Mouse (Mus musculus) stomach, embryonic 14.5 days (tissue): ENCODE measurements around the gene Arhgef3. TPM values are rescaled to one million over a fixed set of nuclear protein-coding genes. Genes with fewer than 3 reads are reported as not detected.

ENCODE experiments used
- ATAC-seq: fragments of 200-750 bp; cut with Nextera tagmentation; 2 replicates; pipeline ENCODE4 v1.8.0; 2017; ENCODE audit warnings: low read depth, moderate TSS enrichment; ENCODE audit not compliant: insufficient number of reproducible peaks, insufficient read depth, low FRiP score
- H3K27ac ChIP-seq: fragments of 300-500 bp; sonication (generic); 2 replicates; pipeline ENCODE4 v1.5.1; 2014; ENCODE audit warnings: mild to moderate bottlenecking, low read length, moderate library complexity, mixed read lengths
- H3K27me3 ChIP-seq: fragments of 300-500 bp; sonication (generic); 2 replicates; pipeline ENCODE4 v1.6.1; 2014; ENCODE audit warnings: low read length, control low read depth, mixed read lengths; ENCODE audit not compliant: control insufficient read depth, insufficient read depth
- H3K36me3 ChIP-seq: fragments of 300-500 bp; sonication (generic); 2 replicates; pipeline ENCODE4 v1.6.1; 2014; ENCODE audit warnings: mild to moderate bottlenecking, control low read depth, low read length, moderate library complexity, mixed read lengths; ENCODE audit not compliant: control insufficient read depth, insufficient read depth
- H3K4me1 ChIP-seq: fragments of 300-500 bp; sonication (generic); 2 replicates; pipeline ENCODE4 v1.6.1; 2014; ENCODE audit warnings: low read length, control low read depth, mixed read lengths; ENCODE audit not compliant: control insufficient read depth, insufficient read depth
- H3K4me2 ChIP-seq: fragments of 300-500 bp; sonication (generic); replicated peaks from 2 replicates; pipeline ENCODE4 v1.6.1; 2014; ENCODE audit warnings: low read depth, low read length, control low read depth
- H3K4me3 ChIP-seq: fragments of 300-500 bp; sonication (generic); 2 replicates; pipeline ENCODE4 v1.5.1; 2014; ENCODE audit warnings: low read depth, low read length, control low read depth
- H3K9ac ChIP-seq: fragments of 300-500 bp; sonication (generic); replicated peaks from 2 replicates; pipeline ENCODE4 v1.6.1; 2014; ENCODE audit warnings: low read depth, mild to moderate bottlenecking, control low read depth, low read length, moderate library complexity, mixed read lengths
- H3K9me3 ChIP-seq: fragments of 300-500 bp; sonication (generic); 2 replicates; pipeline ENCODE4 v1.6.1; 2016; ENCODE audit warnings: low read depth, low read length, control low read depth; ENCODE audit not compliant: control insufficient read depth
- WGBS: fragments of 180-500 bp; shearing (Covaris S2); extraction: QIAGEN DNeasy Blood & Tissue Kit; methylation state at CpG from one replicate; pipeline ENCODE4 v1.1.7; 2014; 5-methylcytosine and 5-hydroxymethylcytosine counted together
- polyA plus RNA-seq: library from polyadenylated mRNA; unstranded; fragments of >200 nt; fragmentation: Nextera tagmentation; extraction: Ambion mirVana; gene quantifications from 2 replicates; pipeline ENCODE4 v1.2.1, GENCODE M21; 2014

Gene Arhgef3
- polyA plus RNA-seq, 1 experiment from 2014 or later: 16.4 TPM

DNA sequence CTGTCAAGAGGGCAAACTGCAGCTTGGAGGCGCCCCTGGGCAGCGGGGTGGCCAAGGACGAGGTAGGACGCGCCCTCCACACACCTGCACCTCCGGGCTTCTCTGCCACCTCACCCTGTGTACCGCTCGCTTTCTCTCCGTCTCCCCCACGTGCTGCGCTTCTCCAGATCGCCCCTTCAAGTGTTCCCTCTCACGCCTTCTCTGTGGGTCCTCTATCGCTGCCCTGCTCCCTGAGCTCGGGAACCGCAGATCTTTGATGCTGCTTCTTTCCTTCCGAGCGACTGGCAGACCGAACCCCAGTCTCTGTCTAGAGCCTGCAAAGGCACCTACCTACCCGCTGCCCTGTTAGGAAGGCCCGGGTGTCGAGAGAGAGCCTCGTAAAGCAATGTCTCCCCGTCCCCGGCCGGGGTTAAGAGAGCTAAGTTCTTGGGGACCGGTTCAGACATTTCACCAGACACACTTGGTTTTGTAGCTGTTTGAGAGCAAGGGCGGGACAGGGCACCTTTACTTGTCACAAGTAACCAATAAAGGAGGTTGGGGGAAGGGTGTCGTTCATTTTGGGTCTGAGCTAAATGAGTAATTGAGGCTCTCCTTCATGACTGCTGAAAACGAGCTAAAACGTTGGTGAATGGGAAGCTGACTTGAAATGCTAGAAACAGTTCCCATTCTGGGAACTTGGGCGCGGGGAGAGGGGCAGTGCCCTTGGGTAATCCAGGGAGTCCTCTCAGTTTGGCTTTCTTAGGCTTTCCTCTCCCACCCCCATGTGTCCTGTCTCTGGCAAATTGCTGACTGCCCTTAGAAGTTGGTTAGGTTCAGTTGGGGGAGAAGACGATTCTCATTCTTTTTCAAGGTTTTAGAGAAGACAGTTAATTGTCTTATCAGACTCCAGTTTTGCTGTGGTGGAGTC, 221.8 kb downstream of the Arhgef3 start:
- WGBS: 4% methylated on average over 34 of the region's 34 CpGs
- Histone ChIP-seq H3K4me2 (peak overlapping the region; percentile 94), H3K4me3 (peak overlapping the region; percentile 48), H3K9ac (peak overlapping the region; percentile 22; the same call in 1 of the 2 replicates), H3K27ac (no peak overlapping the region), H3K4me1 (0 out of 2 replicates have a peak, but pooled peaks cover 3% of the 10 kb centered on the region), H3K36me3 (no peaks in the 10 kb centered on the region), H3K9me3 (no peaks in the 10 kb centered on the region), H3K27me3 (0 out of 2 replicates have a peak, but pooled peaks cover 3% of the 10 kb centered on the region)
- ATAC-seq: peak; percentile 57

DNA sequence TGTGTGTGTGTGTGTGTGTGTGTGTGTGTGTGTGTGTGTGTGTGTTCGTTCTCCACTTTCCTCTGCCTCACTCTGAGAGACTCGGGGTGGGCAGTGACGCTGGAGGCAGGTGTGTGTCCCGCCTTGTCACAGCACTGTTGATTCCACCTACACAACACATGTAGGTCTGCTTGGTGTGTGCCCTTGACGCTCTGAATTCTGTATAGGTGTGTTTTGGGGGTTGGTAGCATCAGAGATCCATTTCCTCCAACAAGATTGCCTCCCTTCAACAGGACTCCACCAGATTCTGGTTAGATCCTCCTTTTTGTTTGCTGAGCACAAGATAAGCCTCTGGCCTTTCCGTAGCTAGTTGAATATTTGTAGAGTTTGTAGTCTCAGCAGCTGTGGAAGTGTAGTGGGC, 222.5 kb downstream of the Arhgef3 start:
- Histone ChIP-seq H3K36me3 (no peaks in the 10 kb centered on the region), H3K9ac (no peak overlapping the region), H3K27me3 (0 out of 2 replicates have a peak, but pooled peaks cover 3% of the 10 kb centered on the region), H3K4me1 (0 out of 2 replicates have a peak, but pooled peaks cover 6% of the 10 kb centered on the region), H3K9me3 (no peaks in the 10 kb centered on the region), H3K4me3 (peak overlapping the region; percentile 48), H3K27ac (peak overlapping the region; percentile 15; the same call in 1 of the 2 replicates), H3K4me2 (peak overlapping the region; percentile 94)
- no peak for ATAC-seq
- WGBS: 62% methylated on average over 6 of the region's 6 CpGs

DNA sequence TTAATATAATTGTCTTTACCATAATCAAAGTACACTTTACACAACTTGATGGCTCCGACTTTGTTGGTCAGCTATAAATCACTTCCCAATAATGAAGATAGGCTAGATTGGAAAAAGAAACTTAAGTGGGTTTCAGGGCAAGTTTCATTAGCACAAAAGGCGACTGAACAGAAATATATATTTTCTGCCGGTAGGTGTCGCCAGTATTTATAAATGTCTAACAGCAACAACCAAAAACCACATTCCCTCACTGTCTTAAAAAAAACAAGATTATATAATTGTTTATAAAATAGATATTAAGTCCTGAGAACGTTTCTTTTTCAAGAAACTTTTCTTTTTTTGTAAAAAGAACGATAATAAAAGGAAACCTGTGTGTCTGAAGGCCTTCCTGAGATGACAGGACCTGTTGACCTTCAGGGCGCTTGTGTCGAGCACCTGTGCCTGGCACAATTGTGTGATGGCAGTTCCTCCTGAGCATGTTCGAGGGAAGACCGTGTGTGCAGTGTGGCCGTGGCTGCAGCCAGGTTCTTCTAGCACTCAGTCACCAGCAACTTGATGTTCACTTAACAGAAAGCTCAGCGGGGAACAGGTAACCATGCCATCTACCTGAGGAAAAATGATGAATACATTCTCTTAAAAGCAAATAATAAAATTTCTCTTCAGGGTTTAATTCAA, 223.5 kb downstream of the Arhgef3 start:
- H3K4me1 ChIP-seq: 0 out of 2 replicates have a peak, but pooled peaks cover 6% of the 10 kb centered on the region
- no peak overlapping the region for H3K27ac ChIP-seq
- ATAC-seq: no peak
- H3K27me3 ChIP-seq: 0 out of 2 replicates have a peak, but pooled peaks cover 3% of the 10 kb centered on the region
- no peak overlapping the region for H3K9ac ChIP-seq
- no peak overlapping the region for H3K4me2 ChIP-seq
- WGBS: 36% methylated on average over 12 of the region's 12 CpGs
- H3K4me3 ChIP-seq: no peak overlapping the region
- no peaks in the 10 kb centered on the region for H3K36me3 ChIP-seq
- H3K9me3 ChIP-seq: no peaks in the 10 kb centered on the region

DNA sequence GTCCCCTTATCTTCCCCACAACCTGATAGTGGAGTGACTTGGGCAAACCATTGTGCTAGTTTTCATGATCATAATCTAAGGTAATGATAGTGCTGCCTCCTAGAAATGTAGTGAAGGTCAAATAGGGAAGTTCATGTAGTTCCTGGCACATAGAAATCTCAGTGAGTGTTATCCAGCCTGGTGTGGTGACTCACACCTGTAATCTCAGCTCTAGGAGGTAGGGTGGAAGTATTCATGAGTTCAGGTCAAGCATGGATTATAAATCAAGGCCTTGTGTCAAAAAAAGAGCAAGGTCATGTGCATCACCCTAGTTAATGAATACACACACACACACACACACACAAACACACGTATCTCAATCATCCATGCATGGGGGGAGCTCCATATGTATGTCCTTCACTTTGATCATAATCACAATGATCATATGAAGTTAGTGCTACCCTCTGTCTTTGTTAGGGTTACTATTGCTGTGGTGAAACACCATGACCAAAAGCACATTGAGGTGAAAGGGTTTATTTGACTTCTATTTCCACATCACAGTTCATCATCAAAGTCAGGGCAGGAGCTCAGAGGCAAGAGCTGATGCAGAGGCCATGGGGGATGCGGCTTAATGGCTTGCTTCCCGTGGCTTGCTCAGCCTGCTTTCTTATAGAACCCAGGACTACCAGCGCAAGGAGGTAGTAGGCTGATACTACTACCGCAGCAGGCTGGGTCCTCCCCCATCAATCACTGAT, 226.2 kb downstream of the Arhgef3 start:
- no peaks in the 10 kb centered on the region for H3K36me3 ChIP-seq
- H3K27me3 ChIP-seq: 0 out of 2 replicates have a peak, but pooled peaks cover 3% of the 10 kb centered on the region
- 0 out of 2 replicates have a peak, but pooled peaks cover 6% of the 10 kb centered on the region for H3K4me1 ChIP-seq
- no peak overlapping the region for H3K4me3 ChIP-seq
- no peaks in the 10 kb centered on the region for H3K9me3 ChIP-seq
- 58% methylated on average over 5 of the region's 5 CpGs for WGBS
- H3K9ac ChIP-seq: no peak overlapping the region
- no peak for ATAC-seq
- no peak overlapping the region for H3K4me2 ChIP-seq
- H3K27ac ChIP-seq: no peak overlapping the region

DNA sequence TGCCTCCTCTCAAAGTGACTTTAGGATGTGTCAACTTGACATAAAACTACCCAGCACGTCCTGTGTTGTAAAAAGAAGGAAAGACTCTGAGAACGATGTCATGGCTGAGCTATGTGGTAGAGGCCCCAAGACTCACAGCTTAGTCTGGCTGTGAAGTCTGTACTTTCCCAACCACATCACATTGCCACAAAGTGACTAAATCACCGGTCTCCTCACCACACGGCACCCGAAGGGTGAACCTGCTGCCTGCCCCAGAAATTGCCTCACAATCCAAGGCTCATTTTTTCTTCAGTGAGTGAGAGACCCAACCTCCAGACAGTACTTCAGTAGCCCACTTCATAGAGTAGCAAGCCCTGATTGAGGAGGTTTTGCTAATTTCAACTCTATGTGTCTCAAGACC, 226.8 kb downstream of the Arhgef3 start:
- ATAC-seq: no peak
- H3K9ac ChIP-seq: no peak overlapping the region
- H3K27me3 ChIP-seq: 0 out of 2 replicates have a peak, but pooled peaks cover 3% of the 10 kb centered on the region
- H3K9me3 ChIP-seq: no peaks in the 10 kb centered on the region
- no peaks in the 10 kb centered on the region for H3K36me3 ChIP-seq
- no peak overlapping the region for H3K27ac ChIP-seq
- 70% methylated on average over 5 of the region's 5 CpGs for WGBS
- no peak overlapping the region for H3K4me3 ChIP-seq
- H3K4me2 ChIP-seq: no peak overlapping the region
- H3K4me1 ChIP-seq: 0 out of 2 replicates have a peak, but pooled peaks cover 6% of the 10 kb centered on the region

DNA sequence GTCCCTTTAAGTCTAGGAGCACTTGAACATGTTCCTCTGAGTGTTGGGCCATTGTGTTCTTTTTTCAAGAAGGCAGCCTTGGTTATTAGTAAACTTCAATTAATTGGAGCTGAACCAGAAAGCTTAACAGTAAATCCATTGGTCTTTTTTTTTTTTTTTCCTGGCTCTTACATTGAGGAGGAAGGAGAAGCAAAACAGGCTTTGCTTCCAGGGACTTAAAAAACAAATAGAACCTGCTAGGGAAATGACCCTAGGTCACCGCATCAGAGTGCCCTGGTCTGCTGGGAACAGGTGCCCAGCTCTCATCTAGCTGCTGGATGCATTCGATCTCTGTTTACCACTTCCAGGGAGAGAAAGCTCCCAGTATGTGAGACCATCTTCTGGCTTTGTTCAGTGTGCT, 227.8 kb downstream of the Arhgef3 start:
- no peak for ATAC-seq
- Histone ChIP-seq H3K36me3 (no peaks in the 10 kb centered on the region), H3K9me3 (no peaks in the 10 kb centered on the region), H3K27me3 (no peaks in the 10 kb centered on the region), H3K4me2 (no peak overlapping the region), H3K9ac (no peak overlapping the region), H3K27ac (no peak overlapping the region), H3K4me1 (0 out of 2 replicates have a peak, but pooled peaks cover 6% of the 10 kb centered on the region), H3K4me3 (no peak overlapping the region)
- 39% methylated on average over 2 of the region's 2 CpGs for WGBS

DNA sequence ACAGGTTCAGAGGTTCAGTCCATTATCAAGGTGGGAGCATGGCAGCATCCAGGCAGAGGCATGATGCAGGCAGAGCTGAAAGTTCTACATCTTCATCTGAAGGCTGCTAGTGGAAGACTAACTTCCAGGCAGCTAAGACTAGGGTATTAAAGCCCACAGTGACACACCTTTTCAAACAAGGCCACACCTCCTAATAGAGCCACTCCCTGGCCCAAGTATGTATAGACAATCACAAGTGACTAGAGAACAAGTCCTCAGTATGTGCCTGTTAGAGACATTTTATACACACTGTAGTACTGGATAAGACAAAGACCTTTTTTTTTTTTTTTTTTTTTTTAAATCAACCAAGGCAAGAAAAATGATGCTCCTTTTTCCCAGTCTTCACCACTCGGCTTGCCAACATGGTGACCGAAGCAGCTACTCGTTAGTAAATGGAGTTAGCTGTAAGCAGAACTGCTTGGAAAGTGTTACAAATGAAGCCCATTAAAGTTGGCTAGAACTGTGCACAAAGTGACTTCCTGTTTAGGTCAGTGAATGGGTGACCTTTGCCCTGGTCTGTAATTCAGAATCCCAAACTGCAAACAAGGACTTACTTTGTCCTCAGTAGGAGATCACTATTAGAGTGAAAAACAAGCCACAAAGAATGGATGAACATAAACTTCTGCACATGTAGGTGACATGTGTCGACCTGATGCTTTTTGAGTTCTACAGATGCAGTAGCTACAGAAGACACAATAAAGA, 229.7 kb downstream of the Arhgef3 start:
- no peak for ATAC-seq
- H3K27me3 ChIP-seq: no peaks in the 10 kb centered on the region
- no peak overlapping the region for H3K4me3 ChIP-seq
- no peaks in the 10 kb centered on the region for H3K36me3 ChIP-seq
- H3K9ac ChIP-seq: no peak overlapping the region
- H3K4me2 ChIP-seq: no peak overlapping the region
- WGBS: 66% methylated on average over 4 of the region's 4 CpGs
- H3K9me3 ChIP-seq: no peaks in the 10 kb centered on the region; the same call in 1 of the 2 replicates
- H3K27ac ChIP-seq: no peak overlapping the region
- 0 out of 2 replicates have a peak, but pooled peaks cover 4% of the 10 kb centered on the region for H3K4me1 ChIP-seq
